Mouse (Mus musculus): ENCODE data around the gene Eps8l1. TPM values are rescaled to one million over a fixed set of nuclear protein-coding genes. Genes with fewer than 3 reads are reported as not detected.
A peak's percentile ranks its signal among the peaks of the same experiment; 100 is the strongest.

Eps8l1 gene
- polyA plus RNA-seq, 1 experiment from 2014 or later, result 13.1 TPM

- Histone ChIP-seq H3K36me3 (replicated peaks) (peaks cover 6% of the 10 kb centered on the region; the same call in 1 of the 2 replicates), H3K4me2 (no peak overlapping the region), H3K9me3 (no peaks in the 10 kb centered on the region), H3K4me3 (no peak overlapping the region), H3K27me3 (replicated peaks) (no peaks in the 10 kb centered on the region), H3K4me1 (no peaks in the 10 kb centered on the region), H3K27ac (no peak overlapping the region), H3K9ac (no peak overlapping the region)
- WGBS, result 88% methylated on average over 6 of the region's 6 CpGs
- no peak for ATAC-seq (replicated peaks)
Observed at GRCm38 (mm10) chr7:4491308-4491707, 30.8 kb downstream of the Eps8l1 start.

- Histone ChIP-seq H3K9me3 (no peaks in the 10 kb centered on the region), H3K36me3 (replicated peaks) (peaks cover 6% of the 10 kb centered on the region; the same call in 1 of the 2 replicates), H3K27me3 (replicated peaks) (no peaks in the 10 kb centered on the region), H3K4me3 (no peak overlapping the region), H3K4me2 (no peak overlapping the region), H3K27ac (no peak overlapping the region), H3K4me1 (peaks cover 4% of the 10 kb centered on the region), H3K9ac (no peak overlapping the region)
- ATAC-seq (replicated peaks), result no peak
- 93% methylated on average over 13 of the region's 13 CpGs for WGBS
Observed at GRCm38 (mm10) chr7:4492284-4493224, 32.1 kb downstream of the Eps8l1 start.

- Histone ChIP-seq H3K9me3 (no peaks in the 10 kb centered on the region), H3K27me3 (replicated peaks) (no peaks in the 10 kb centered on the region), H3K4me2 (no peak overlapping the region), H3K4me3 (no peak overlapping the region), H3K9ac (no peak overlapping the region), H3K27ac (no peak overlapping the region), H3K36me3 (replicated peaks) (peaks cover 6% of the 10 kb centered on the region; the same call in 1 of the 2 replicates), H3K4me1 (peaks cover 18% of the 10 kb centered on the region)
- ATAC-seq (replicated peaks), result no peak
- 90% methylated on average over 1 of the region's 1 CpGs for WGBS
Observed at GRCm38 (mm10) chr7:4493991-4494390, 33.5 kb downstream of the Eps8l1 start.

DNA sequence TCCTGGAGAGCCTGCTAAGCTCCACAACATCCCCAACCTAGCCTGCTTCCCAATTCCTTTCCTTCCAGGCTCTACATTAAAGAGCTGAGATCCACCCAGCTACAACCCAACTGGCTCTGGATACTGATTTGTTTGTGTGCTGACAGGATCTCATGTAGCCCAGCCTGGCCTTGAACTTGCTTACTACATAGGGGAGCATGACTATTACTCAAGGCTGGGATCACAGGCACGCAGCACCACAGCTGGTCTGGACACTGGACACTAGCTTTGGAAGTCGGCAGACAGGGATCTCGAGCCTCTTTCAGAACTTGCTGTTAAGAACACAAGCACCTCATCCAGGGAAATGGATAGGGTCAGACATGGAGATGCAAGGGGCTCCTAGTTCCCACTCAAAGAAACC, 36.0 kb downstream of the Eps8l1 start:
- H3K9ac ChIP-seq, result no peak overlapping the region
- peaks cover 37% of the 10 kb centered on the region for H3K4me1 ChIP-seq
- WGBS, result 94% methylated on average over 3 of the region's 3 CpGs
- no peak for ATAC-seq (replicated peaks)
- no peak overlapping the region for H3K4me3 ChIP-seq
- no peak overlapping the region for H3K27ac ChIP-seq
- H3K9me3 ChIP-seq, result no peaks in the 10 kb centered on the region
- no peaks in the 10 kb centered on the region for H3K36me3 ChIP-seq (replicated peaks)
- H3K4me2 ChIP-seq, result no peak overlapping the region
- H3K27me3 ChIP-seq (replicated peaks), result no peaks in the 10 kb centered on the region

DNA sequence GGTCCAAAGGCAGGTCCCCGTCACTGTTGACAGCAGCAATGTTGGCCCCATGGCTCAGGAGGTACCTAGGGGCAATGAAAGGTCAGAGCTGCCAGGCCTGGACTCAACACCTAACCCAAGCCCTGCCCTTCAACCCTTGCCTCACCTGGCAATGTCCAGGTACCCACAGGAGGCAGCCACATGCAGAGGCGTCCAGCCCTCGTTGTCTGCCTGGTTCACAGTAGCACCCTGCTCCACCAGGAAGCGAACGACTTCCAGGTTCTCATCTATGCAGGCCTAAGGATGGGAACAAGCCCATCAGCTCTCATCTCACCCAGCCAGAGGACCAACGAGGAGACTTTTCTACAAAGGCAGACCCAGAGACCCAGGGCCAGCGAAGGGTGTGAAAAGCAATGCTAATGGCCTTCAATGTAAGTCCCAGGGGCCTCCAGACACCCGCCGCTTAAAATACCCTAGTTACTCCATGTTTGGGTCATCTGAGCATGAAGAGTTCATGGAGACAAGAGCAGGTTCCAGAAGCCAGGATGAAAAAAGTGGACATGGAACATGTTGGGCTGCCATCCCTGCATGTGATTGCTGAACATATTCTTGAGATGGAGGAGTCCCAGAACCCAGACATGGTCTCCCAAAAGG, 36.9 kb downstream of the Eps8l1 start:
- peaks cover 41% of the 10 kb centered on the region for H3K4me1 ChIP-seq
- 95% methylated on average over 9 of the region's 9 CpGs for WGBS
- no peak overlapping the region for H3K4me2 ChIP-seq
- no peaks in the 10 kb centered on the region for H3K9me3 ChIP-seq
- H3K27me3 ChIP-seq (replicated peaks), result no peaks in the 10 kb centered on the region
- no peak for ATAC-seq (replicated peaks)
- no peak overlapping the region for H3K27ac ChIP-seq
- no peak overlapping the region for H3K9ac ChIP-seq
- H3K36me3 ChIP-seq (replicated peaks), result no peaks in the 10 kb centered on the region
- no peak overlapping the region for H3K4me3 ChIP-seq

- no peak overlapping the region for H3K4me3 ChIP-seq
- WGBS, result 5% methylated on average over 9 of the region's 9 CpGs
Observed at GRCm38 (mm10) chr7:4498251-4498650, 37.8 kb downstream of the Eps8l1 start.

DNA sequence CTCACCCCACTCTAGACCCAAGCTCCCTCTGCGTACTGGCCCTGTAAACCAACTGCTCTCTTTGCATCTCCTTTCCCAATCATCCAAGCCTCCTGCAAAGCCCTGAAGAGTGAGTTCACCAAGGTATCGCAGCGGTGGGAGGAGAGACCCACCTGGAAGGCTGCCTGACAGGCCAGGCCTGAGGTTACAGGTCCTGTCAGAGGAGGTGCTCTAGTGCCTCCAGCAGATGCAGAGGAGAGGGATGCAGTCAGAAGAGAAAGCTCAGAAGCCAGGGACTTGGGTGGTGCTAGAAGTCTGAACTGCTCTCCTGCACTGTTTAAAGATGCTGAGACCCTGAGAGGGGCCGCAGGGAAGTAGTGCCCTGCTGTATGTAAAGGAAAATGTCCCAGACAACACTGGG, 38.6 kb downstream of the Eps8l1 start:
- Histone ChIP-seq H3K9ac (peak overlapping the region; percentile 29; the same call in 1 of the 2 replicates), H3K27me3 (replicated peaks) (no peaks in the 10 kb centered on the region), H3K27ac (no peak overlapping the region), H3K4me2 (peak overlapping the region; percentile 64), H3K9me3 (no peaks in the 10 kb centered on the region), H3K36me3 (replicated peaks) (no peaks in the 10 kb centered on the region), H3K4me1 (peaks cover 44% of the 10 kb centered on the region), H3K4me3 (peak overlapping the region; percentile 80)
- 83% methylated on average over 4 of the region's 4 CpGs for WGBS
- no peak for ATAC-seq (replicated peaks)

More at GRCm38 (mm10) chr7:4498251-4498650, 37.8 kb downstream of the Eps8l1 start:
- Histone ChIP-seq H3K27me3 (replicated peaks) (no peaks in the 10 kb centered on the region), H3K4me1 (peaks cover 44% of the 10 kb centered on the region), H3K9me3 (no peaks in the 10 kb centered on the region), H3K36me3 (replicated peaks) (no peaks in the 10 kb centered on the region), H3K4me2 (peak overlapping the region; percentile 64), H3K27ac (no peak overlapping the region), H3K9ac (no peak overlapping the region)
- no peak for ATAC-seq (replicated peaks)

DNA sequence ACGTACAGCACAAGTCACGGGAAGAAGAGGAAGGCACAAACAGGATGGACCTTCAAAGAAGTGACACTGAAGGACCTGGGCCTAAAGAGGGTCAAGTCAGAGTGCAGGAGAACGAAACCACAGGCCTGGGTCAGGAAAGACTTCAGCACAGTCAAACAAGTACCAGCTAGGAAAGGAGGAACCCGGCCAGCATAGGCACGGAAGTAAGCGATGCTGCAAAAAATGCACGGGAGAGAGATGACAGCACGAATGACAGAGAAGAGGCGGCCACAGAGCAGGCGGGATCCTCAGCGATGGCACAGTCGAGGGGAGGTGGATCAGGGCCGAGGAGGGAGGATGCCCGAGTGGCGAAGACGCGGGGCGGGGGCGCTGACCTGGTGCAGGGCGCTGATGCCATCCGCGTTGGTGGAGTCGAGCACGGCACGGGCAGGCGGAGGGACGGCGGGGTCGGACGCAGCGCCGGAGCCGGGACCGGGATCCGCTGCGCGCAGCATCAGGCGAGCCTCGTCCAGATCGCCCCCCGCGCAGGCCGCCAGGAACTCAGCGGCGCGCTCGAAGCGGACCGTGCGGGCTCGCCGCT, 40.5 kb downstream of the Eps8l1 start:
- Histone ChIP-seq H3K36me3 (replicated peaks) (no peaks in the 10 kb centered on the region), H3K4me3 (peak overlapping the region; percentile 80), H3K27me3 (replicated peaks) (no peaks in the 10 kb centered on the region), H3K9me3 (no peaks in the 10 kb centered on the region), H3K27ac (peak overlapping the region; percentile 90), H3K9ac (peak overlapping the region; percentile 83), H3K4me2 (peak overlapping the region; percentile 64), H3K4me1 (peaks cover 44% of the 10 kb centered on the region)
- peak; percentile 70 for ATAC-seq (replicated peaks)
- WGBS, result 1% methylated on average over 38 of the region's 52 CpGs

GRCm38 (mm10) chr7:4501558-4502397, 41.3 kb downstream of the Eps8l1 start, which contains the start of gene Ppp1r12c:
Gene Ppp1r12c, minus strand, starts transcription at chr7:4501680.
- H3K4me3 ChIP-seq, result peak within 1 kb of the TSS; percentile 80
- H3K27ac ChIP-seq, result peak within 1 kb of the TSS; percentile 90
- H3K27me3 ChIP-seq (replicated peaks), result no peaks in the 10 kb centered on the region
- H3K9ac ChIP-seq, result peak within 1 kb of the TSS; percentile 83
- H3K4me2 ChIP-seq, result peak within 1 kb of the TSS; percentile 64
- no peaks in the 10 kb centered on the region for H3K36me3 ChIP-seq (replicated peaks)
- peak; percentile 95 for ATAC-seq (replicated peaks)
- H3K4me1 ChIP-seq, result peaks cover 44% of the 10 kb centered on the region
- no peaks in the 10 kb centered on the region for H3K9me3 ChIP-seq
- WGBS, result under 1% methylated on average over 62 of the region's 62 CpGs

- 8% methylated on average over 14 of the region's 14 CpGs for WGBS
- peak overlapping the region; percentile 90 for H3K27ac ChIP-seq
- no peaks in the 10 kb centered on the region for H3K9me3 ChIP-seq
- peak overlapping the region; percentile 80 for H3K4me3 ChIP-seq
- no peaks in the 10 kb centered on the region for H3K36me3 ChIP-seq (replicated peaks)
- H3K4me1 ChIP-seq, result peaks cover 40% of the 10 kb centered on the region
- peak; percentile 15 for ATAC-seq (replicated peaks)
- peak overlapping the region; percentile 64 for H3K4me2 ChIP-seq
- H3K9ac ChIP-seq, result peak overlapping the region; percentile 83
- no peaks in the 10 kb centered on the region for H3K27me3 ChIP-seq (replicated peaks)
Observed at GRCm38 (mm10) chr7:4502421-4503090, 42.1 kb downstream of the Eps8l1 start.

DNA sequence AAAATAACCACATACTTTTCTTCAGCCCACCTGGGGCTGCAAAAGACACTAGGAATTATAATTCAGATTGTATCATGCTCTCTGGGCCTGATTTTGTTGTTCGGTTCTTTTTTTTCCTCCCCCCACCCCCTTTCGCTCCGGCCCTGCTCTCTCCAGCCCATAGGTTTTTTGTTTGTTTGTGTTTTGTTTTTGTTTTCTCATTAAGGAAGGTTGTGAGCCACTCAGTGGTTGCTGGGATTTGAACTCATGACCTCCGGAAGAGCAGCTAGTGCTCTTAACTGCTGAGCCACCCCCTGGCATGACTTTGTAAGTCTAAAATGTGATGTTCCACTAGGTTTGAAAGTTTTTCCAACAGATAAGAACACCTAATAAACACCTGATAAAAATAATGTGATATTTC, 42.6 kb downstream of the Eps8l1 start:
- ATAC-seq (replicated peaks), result no peak
- Histone ChIP-seq H3K27ac (no peak overlapping the region), H3K4me3 (no peak overlapping the region), H3K9ac (no peak overlapping the region), H3K36me3 (replicated peaks) (no peaks in the 10 kb centered on the region), H3K4me2 (peak overlapping the region; percentile 64; the same call in 1 of the 2 replicates), H3K27me3 (replicated peaks) (no peaks in the 10 kb centered on the region), H3K9me3 (no peaks in the 10 kb centered on the region), H3K4me1 (peaks cover 34% of the 10 kb centered on the region)
- 80% methylated on average over 4 of the region's 4 CpGs for WGBS

All from midbrain, embryonic 15.5 days (tissue).